Mouse (Mus musculus): ENCODE results near the gene Cdk4.

The Cdk4 gene

GRCm38 (mm10) chr10:127075080-127075479 lies 11.7 kb downstream of the Cdk4 start, which contains the start of gene Agap2:
Agap2 (plus strand) TSS chr10:127075284.
- DNase-seq (ENCODE audit: low read depth, low spot score): no peak

DNA sequence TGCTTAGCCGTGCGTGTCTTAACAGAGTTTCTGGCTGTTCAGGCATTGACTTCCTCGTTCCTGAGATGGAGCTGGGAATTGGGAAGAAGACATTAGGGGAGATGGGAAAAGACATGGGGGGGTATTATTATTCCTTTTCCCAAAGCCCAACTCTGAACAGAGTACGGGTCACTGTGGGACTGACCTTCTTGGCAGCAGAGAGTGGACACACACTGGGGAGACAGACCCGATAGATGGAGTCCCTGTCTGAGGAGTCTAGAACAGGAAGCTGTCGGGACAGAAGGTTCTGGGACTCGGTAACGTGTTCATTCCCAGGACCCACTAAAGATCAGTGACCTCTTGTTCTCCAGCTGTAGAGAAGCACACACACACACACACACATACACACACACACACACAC lies 12.3 kb downstream of the Cdk4 start:
- DNase-seq (ENCODE audit: low read depth, low spot score): no peak

DNA sequence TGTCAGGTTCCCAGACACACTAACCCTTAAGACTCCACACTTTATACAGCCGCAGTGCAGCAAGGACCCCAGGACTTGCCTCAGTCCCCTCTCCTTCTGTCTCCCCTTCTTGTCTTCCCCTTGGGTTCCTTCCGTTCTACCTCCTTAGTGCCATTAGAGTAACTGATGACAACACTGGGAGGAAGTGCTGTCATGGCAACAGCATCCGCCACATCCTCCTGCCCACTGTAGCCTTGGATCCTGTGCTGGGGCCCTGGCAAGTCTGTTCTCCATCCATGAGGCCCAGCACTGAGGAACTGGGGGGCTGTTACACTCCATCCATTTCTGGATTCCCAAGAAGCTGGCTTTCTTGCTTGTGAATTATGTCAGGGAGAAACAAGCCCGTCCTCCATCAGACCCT lies 12.7 kb downstream of the Cdk4 start:
- DNase-seq (ENCODE audit: low read depth, low spot score): no peak

- no peak for DNase-seq (ENCODE audit: low read depth, low spot score)
Measured at GRCm38 (mm10) chr10:127077515-127077914, 14.2 kb downstream of the Cdk4 start.

DNA sequence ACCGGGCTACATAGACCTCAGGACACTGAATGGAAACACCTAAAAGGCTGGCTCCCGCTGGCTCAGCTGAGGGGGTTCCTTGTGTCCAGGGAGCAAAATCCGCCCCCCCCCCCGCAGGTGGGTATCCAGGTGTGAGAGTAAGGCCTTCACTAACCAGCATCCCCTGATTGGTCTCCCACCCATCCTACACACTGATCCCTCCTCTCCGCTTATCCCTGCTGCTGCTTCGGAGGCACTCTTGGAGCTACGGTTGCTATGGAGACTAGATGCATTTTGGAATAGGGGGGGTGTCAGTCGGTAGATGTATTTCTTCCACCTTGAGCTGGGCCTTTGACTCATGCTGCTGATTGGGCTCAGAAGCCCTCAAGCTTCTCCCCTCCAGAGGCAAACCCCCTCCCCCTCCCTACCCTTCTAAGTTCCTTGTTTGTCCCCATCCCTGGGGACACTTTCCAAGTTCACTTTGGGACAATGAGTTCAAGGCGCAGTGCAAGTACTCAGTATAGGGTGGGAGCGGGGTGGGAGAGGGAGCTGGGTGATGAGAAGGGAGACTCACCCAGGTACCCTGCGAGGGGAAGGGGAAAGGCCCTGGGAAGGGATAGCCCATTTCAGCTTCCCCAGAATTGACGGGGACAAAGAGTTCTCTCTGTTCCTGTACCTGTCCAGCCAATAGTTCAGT lies 14.8 kb downstream of the Cdk4 start:
- no peak for DNase-seq (ENCODE audit: low read depth, low spot score)

DNA sequence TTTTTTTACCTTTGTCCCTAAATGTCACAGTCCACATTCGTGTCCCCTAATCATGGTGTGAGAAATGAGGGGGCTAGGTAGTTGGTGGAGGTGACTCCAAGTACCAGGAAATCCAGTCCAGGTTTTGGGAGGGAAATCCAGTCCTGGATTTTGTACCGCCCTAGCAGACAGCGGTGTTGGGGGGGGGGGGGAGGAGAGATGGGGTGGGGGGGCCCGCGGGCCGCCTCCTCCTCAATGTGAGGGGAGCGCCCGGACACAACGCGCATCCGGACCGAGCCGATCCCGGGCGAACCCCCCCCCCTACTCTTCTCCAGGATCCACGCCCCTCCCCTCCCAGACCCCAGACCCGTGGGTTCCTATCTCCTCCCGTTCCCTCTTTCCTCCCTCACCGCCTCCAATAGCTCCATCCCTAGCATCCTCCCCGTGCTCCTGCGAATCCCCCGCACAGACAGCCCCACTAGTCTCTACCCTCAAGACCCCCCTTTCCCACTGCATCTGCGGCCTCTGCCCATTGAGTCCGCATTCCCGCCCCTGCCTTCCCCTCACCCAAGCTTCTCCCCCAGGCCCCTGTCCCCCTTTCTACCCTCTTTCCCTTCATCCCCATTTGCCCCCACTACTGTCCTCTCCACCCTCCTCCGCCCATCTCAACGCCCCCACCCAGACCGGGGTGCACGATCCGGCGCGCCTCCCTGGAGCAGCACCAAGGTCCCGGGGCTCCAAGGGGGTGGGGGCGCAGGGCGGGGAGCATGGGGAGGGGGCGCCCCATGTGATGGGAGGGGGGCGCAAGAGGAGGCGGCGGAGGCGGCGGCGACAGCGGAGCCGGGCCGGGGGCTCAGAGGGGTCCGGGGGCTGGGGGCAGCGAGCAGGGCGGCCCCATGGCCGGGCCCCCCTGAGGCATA lies 15.6 kb downstream of the Cdk4 start:
- no peak for DNase-seq (ENCODE audit: low read depth, low spot score)

DNA sequence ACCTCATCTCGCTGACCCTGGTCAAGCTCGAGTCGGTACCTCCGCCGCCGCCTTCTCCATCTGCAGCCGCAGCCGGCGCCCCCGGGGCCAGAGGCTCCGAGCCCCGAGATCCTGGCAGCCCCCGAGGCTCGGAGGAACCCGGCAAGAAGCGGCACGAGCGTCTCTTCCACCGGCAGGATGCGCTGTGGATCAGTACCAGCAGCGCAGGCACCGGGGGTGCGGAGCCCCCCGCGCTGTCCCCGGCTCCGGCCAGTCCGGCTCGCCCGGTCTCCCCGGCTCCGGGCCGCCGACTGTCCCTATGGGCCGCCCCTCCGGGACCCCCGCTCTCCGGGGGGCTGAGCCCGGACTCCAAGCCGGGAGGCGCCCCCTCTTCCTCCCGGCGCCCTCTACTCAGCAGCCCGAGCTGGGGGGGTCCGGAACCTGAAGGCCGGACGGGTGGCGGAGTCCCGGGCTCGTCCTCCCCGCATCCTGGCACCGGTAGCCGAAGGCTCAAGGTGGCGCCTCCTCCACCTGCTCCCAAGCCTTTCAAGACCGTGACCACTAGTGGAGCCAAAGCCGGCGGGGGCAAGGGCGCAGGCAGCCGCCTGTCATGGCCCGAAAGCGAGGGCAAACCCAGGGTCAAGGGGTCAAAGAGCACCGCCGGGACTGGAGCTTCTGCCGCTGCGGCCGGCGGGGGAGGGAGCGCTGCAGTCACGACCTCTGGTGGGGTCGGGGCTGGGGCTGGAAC lies 16.5 kb downstream of the Cdk4 start:
- no peak for DNase-seq (ENCODE audit: low read depth, low spot score)

- no peak for DNase-seq (ENCODE audit: low read depth, low spot score)
Measured at GRCm38 (mm10) chr10:127080901-127081780, 17.8 kb downstream of the Cdk4 start.

DNA sequence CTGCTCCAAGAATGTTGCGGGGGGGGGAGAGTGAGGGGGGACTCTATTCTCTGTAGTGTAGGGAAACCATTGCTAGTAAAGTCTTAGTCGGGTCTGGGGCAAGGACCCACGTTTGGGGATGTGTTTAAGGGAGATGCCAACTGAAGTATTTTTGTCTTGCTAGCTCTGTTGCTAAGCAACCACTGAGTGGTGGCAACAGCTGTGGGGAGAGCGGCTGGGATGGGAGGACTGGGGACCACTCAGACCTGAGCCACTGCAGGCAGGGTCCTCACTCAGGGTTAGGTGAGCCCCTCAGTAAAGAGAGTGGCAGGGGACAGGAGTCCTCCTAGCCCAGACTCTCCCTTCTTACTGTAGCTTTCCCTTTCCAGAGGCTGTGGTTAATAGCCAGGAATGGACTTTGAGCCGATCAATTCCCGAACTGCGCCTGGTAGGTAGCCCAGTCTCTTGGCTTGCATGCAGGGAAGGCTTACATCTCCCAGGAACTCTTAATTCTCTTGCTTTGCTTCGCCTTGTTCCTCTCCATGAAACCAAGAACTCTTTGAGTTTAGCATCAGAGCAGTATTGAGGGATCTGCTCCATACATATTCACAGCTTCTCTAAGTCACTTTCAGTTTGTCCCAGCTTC lies 18.8 kb downstream of the Cdk4 start:
- no peak for DNase-seq (ENCODE audit: low read depth, low spot score)

DNA sequence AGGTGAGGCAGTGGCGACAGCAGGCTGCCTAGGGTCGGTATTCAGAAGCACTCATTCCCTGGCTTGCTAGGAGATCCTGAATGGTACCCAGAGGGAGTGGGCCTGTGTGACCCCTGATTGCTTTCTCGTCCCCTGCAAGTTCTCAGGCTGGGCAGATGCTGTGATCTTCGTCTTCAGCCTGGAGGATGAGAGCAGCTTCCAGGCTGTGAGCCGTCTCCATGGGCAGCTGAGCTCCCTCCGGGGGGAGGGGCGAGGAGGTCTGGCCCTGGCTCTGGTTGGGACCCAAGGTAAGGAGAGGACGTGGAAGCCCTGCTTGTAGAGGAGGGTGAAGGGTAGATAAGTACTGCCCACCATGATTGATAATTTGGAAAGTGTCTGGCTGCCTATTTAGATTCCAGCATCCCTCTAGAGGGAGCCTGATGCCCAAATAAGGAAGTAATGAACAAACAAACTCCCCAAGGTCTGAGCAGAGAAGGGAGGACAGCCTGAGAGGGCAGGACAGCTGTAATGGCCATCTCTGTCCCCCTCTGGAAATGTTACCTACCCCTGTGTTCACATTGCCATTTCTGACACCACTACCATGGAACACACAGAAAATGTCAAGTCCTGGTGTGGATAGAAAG lies 20.1 kb downstream of the Cdk4 start:
- DNase-seq (ENCODE audit: low read depth, low spot score): no peak

DNA sequence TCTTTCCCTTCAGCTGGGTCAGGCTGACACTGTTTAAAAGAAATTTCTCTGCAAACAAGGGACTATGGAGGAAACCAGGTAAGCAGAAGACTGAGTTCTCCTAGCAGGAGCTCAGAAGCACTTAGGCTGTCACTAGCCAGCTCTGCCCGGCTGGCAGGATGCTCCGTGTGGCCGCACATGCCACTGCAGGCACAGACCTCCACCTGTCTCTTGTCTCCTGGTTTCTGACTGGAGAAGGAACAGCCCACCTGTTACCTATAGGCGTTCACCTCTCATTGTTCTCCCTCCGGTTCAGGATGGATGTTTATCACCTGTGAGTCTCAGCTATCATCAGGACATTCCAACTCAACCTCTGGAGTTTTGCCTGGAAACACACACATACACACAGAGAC lies 20.6 kb downstream of the Cdk4 start:
- no peak for DNase-seq (ENCODE audit: low read depth, low spot score)

- no peak for DNase-seq (ENCODE audit: low read depth, low spot score)
Measured at GRCm38 (mm10) chr10:127085052-127085451, 21.7 kb downstream of the Cdk4 start.

DNA sequence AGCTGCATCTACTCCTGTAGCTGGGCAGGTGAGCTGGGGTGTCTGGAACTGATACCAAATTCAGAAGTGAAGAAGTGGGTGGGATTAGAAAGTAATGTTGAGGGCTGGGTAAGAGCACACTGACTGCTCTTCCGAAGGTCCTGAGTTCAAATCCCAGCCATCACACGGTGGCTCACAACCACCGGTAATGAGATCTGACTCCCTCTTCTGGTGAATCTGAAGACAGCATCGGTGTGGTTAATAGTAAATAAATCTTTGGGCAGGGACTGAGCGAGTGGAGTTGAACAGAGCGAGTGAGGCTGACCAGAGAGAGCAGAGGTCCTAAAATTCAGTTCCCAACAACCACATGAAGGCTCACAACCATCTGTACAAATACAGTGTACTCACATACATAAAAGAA lies 22.3 kb downstream of the Cdk4 start:
- no peak for DNase-seq (ENCODE audit: low read depth, low spot score)

DNA sequence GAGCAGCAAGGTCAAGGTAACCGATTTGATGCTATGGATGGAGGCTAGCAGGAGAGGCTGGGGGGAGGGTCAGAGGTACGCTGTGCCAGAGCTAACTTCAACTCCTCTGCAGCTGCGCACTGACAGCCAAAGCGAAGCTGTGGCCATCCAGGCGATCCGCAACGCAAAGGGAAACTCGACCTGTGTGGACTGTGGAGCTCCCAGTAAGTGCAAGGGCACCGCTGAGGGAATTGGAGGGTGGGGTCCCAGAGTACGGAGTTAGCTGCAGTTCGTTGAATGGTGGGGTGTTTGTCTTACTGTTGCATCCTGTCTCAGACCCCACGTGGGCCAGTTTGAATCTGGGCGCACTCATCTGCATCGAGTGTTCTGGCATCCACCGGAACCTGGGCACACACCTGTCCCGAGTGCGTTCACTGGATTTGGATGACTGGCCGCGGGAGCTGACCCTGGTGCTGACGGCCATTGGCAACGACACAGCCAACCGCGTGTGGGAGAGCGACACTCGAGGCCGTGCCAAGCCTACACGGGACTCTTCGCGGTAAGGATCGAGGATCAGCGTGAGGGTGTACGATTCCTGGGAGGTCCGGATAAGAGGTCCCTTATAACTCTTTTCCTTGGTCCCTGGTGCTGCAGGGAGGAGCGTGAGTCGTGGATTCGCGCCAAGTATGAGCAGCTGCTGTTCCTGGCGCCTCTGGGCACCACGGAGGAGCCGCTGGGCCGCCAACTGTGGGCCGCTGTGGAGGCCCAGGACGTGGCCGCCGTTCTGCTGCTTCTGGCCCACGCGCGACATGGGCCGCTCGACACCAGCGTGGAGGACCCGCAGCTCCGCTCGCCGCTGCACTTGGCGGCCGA lies 27.5 kb downstream of the Cdk4 start:
- DNase-seq (ENCODE audit: low read depth, low spot score): no peak

DNA sequence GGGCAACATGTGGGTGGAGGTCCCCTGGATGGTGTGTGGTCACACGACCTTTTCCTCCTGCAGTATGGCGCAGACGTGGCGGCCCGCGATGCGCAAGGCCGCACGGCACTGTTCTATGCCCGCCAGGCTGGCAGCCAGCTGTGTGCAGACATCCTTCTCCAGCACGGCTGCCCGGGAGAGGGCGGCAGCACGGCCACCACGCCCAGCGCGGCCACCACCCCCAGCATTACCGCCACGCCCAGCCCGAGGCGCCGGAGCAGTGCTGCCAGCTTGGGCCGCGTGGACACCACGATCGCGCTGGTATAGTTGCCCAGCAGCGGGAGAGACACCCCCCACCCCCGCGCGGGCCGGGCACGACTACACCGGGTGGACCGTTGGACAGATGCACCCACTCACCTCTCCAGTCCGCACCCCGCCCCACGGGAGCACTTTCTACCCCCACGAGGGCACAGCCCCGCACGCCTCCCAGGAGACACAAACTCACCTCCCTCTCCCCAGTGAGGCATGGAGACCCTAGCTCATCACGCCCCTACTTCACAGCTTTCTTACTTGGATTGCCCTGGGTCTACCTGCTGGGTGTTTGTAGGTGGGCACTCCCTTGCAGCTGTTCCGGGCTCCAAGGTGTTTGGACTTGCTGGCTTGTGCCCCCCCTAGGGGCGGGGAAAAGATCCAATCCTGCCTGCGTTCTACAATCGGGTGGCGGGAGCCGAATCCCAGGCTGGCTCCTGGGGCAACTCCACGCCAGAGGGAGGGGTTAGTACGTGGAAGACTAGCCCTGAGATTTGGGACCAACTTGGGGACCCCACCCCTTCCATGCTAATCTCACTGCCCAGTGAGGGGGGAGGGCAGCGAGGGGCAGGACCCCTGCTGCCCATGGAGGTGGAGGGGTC lies 28.4 kb downstream of the Cdk4 start:
- no peak for DNase-seq (ENCODE audit: low read depth, low spot score)

DNA sequence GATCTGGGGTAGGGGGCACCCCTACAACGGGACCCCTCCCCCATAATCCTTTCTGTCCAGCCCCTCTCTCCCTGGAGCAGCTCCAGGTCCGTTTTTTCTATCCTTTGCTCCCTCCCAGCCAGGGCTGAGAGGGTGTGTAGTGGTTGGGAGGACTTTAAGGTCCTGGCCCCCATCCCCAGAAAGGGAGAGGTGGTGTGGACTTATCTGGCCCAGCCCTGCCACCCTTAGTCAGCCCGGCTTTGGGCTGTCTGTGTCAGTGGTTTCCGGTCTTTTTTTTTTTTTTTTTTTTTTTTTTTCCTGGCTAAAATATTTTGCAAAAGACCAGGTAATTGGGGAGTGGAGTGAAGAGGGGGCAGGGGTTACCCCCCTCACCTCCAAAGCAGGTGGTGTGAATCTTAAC lies 29.4 kb downstream of the Cdk4 start:
- no peak for DNase-seq (ENCODE audit: low read depth, low spot score)

- no peak for DNase-seq (ENCODE audit: low read depth, low spot score)
Measured at GRCm38 (mm10) chr10:127094382-127094802, 31.1 kb downstream of the Cdk4 start.

- no peak for DNase-seq (ENCODE audit: low read depth, low spot score)
Measured at GRCm38 (mm10) chr10:127098514-127098913, 35.2 kb downstream of the Cdk4 start.
